Mouse (Mus musculus): ENCODE measurements around the gene Ano4. TPM values are rescaled to one million over a fixed set of nuclear protein-coding genes. Genes with fewer than 3 reads are reported as not detected.

Gene Ano4
- polyA plus RNA-seq, 1 experiment from 2014 or later, result 1.1 TPM

- H3K36me3 ChIP-seq (ENCODE audit: control insufficient read depth, insufficient read depth, low read length), result no peaks in the 10 kb centered on the region
- no peak overlapping the region for H3K9ac ChIP-seq (ENCODE audit: low read length)
- DNase-seq (ENCODE audit: low spot score), result peak; percentile 54
- ATAC-seq (replicated peaks; ENCODE audit: low FRiP score), result no peak
- WGBS, result 26% methylated on average over 8 of the region's 8 CpGs
- no peak overlapping the region for H3K4me2 ChIP-seq (ENCODE audit: low read depth, low read length, severe bottlenecking)
- no peak overlapping the region for H3K4me3 ChIP-seq (ENCODE audit: low read depth, low read length)
- no peak overlapping the region for H3K27ac ChIP-seq (ENCODE audit: low read depth, low read length)
- H3K4me1 ChIP-seq (replicated peaks; ENCODE audit: control insufficient read depth, insufficient read depth, low read length), result no peaks in the 10 kb centered on the region
- H3K9me3 ChIP-seq (ENCODE audit: control insufficient read depth, low read length), result no peaks in the 10 kb centered on the region
- no peaks in the 10 kb centered on the region for H3K27me3 ChIP-seq (ENCODE audit: control insufficient read depth, insufficient read depth, low read length)
Measured at GRCm38 (mm10) chr10:88983444-88983843, 361.1 kb downstream of the Ano4 start.

- H3K27me3 ChIP-seq (ENCODE audit: control insufficient read depth, insufficient read depth, low read length), result no peaks in the 10 kb centered on the region
- no peak overlapping the region for H3K4me3 ChIP-seq (ENCODE audit: low read depth, low read length)
- ATAC-seq (replicated peaks; ENCODE audit: low FRiP score), result no peak
- H3K4me2 ChIP-seq (ENCODE audit: low read depth, low read length, severe bottlenecking), result no peak overlapping the region
- DNase-seq (ENCODE audit: low spot score), result no peak
- no peaks in the 10 kb centered on the region for H3K36me3 ChIP-seq (ENCODE audit: control insufficient read depth, insufficient read depth, low read length)
- WGBS, result 85% methylated on average over 4 of the region's 4 CpGs
- H3K27ac ChIP-seq (ENCODE audit: low read depth, low read length), result no peak overlapping the region
- H3K4me1 ChIP-seq (replicated peaks; ENCODE audit: control insufficient read depth, insufficient read depth, low read length), result no peaks in the 10 kb centered on the region
- no peaks in the 10 kb centered on the region for H3K9me3 ChIP-seq (ENCODE audit: control insufficient read depth, low read length)
- no peak overlapping the region for H3K9ac ChIP-seq (ENCODE audit: low read length)
Measured at GRCm38 (mm10) chr10:88979451-88979850, 365.1 kb downstream of the Ano4 start.

GRCm38 (mm10) chr10:88978932-88979331 is 365.6 kb downstream of the Ano4 start:
- no peak overlapping the region for H3K9ac ChIP-seq (ENCODE audit: low read length)
- no peaks in the 10 kb centered on the region for H3K27me3 ChIP-seq (ENCODE audit: control insufficient read depth, insufficient read depth, low read length)
- H3K36me3 ChIP-seq (ENCODE audit: control insufficient read depth, insufficient read depth, low read length), result no peaks in the 10 kb centered on the region
- H3K4me3 ChIP-seq (ENCODE audit: low read depth, low read length), result no peak overlapping the region
- WGBS, result 80% methylated on average over 6 of the region's 6 CpGs
- H3K27ac ChIP-seq (ENCODE audit: low read depth, low read length), result no peak overlapping the region
- H3K4me2 ChIP-seq (ENCODE audit: low read depth, low read length, severe bottlenecking), result no peak overlapping the region
- H3K9me3 ChIP-seq (ENCODE audit: control insufficient read depth, low read length), result no peaks in the 10 kb centered on the region
- ATAC-seq (replicated peaks; ENCODE audit: low FRiP score) (0 out of 2 replicates have a peak, but pooled peaks have one; percentile 39), DNase-seq (ENCODE audit: low spot score) (no peak)
- H3K4me1 ChIP-seq (replicated peaks; ENCODE audit: control insufficient read depth, insufficient read depth, low read length), result no peaks in the 10 kb centered on the region

- H3K9ac ChIP-seq (ENCODE audit: low read length), result no peak overlapping the region
- H3K36me3 ChIP-seq (ENCODE audit: control insufficient read depth, insufficient read depth, low read length), result no peaks in the 10 kb centered on the region
- WGBS, result 87% methylated on average over 7 of the region's 7 CpGs
- no peak overlapping the region for H3K4me2 ChIP-seq (ENCODE audit: low read depth, low read length, severe bottlenecking)
- no peak for ATAC-seq (replicated peaks; ENCODE audit: low FRiP score)
- H3K27me3 ChIP-seq (ENCODE audit: control insufficient read depth, insufficient read depth, low read length), result no peaks in the 10 kb centered on the region
- DNase-seq (ENCODE audit: low spot score), result no peak
- H3K4me1 ChIP-seq (replicated peaks; ENCODE audit: control insufficient read depth, insufficient read depth, low read length), result no peaks in the 10 kb centered on the region
- no peaks in the 10 kb centered on the region for H3K9me3 ChIP-seq (ENCODE audit: control insufficient read depth, low read length)
- no peak overlapping the region for H3K4me3 ChIP-seq (ENCODE audit: low read depth, low read length)
- H3K27ac ChIP-seq (ENCODE audit: low read depth, low read length), result no peak overlapping the region
Measured at GRCm38 (mm10) chr10:88970951-88971725, 373.4 kb downstream of the Ano4 start.

GRCm38 (mm10) chr10:88968586-88968985 is 376.0 kb downstream of the Ano4 start:
- DNase-seq (ENCODE audit: low spot score) (no peak), ATAC-seq (replicated peaks; ENCODE audit: low FRiP score) (no peak)
- no peaks in the 10 kb centered on the region for H3K9me3 ChIP-seq (ENCODE audit: control insufficient read depth, low read length)
- no peaks in the 10 kb centered on the region for H3K27me3 ChIP-seq (ENCODE audit: control insufficient read depth, insufficient read depth, low read length)
- no peaks in the 10 kb centered on the region for H3K36me3 ChIP-seq (ENCODE audit: control insufficient read depth, insufficient read depth, low read length)
- no peak overlapping the region for H3K9ac ChIP-seq (ENCODE audit: low read length)
- no peaks in the 10 kb centered on the region for H3K4me1 ChIP-seq (replicated peaks; ENCODE audit: control insufficient read depth, insufficient read depth, low read length)
- 87% methylated on average over 5 of the region's 5 CpGs for WGBS
- no peak overlapping the region for H3K27ac ChIP-seq (ENCODE audit: low read depth, low read length)
- no peak overlapping the region for H3K4me3 ChIP-seq (ENCODE audit: low read depth, low read length)
- no peak overlapping the region for H3K4me2 ChIP-seq (ENCODE audit: low read depth, low read length, severe bottlenecking)

GRCm38 (mm10) chr10:88960791-88961190 is 383.8 kb downstream of the Ano4 start:
- no peak for ATAC-seq (replicated peaks; ENCODE audit: low FRiP score)
- no peak overlapping the region for H3K27ac ChIP-seq (ENCODE audit: low read depth, low read length)
- no peaks in the 10 kb centered on the region for H3K4me1 ChIP-seq (replicated peaks; ENCODE audit: control insufficient read depth, insufficient read depth, low read length)
- no peaks in the 10 kb centered on the region for H3K9me3 ChIP-seq (ENCODE audit: control insufficient read depth, low read length)
- DNase-seq (ENCODE audit: low spot score), result no peak
- no peak overlapping the region for H3K4me2 ChIP-seq (ENCODE audit: low read depth, low read length, severe bottlenecking)
- H3K9ac ChIP-seq (ENCODE audit: low read length), result no peak overlapping the region
- WGBS, result 85% methylated on average over 5 of the region's 5 CpGs
- no peaks in the 10 kb centered on the region for H3K36me3 ChIP-seq (ENCODE audit: control insufficient read depth, insufficient read depth, low read length)
- H3K4me3 ChIP-seq (ENCODE audit: low read depth, low read length), result no peak overlapping the region
- H3K27me3 ChIP-seq (ENCODE audit: control insufficient read depth, insufficient read depth, low read length), result no peaks in the 10 kb centered on the region

- no peak for ATAC-seq (replicated peaks; ENCODE audit: low FRiP score)
- WGBS, result 85% methylated on average over 4 of the region's 4 CpGs
- Histone ChIP-seq H3K36me3 (ENCODE audit: control insufficient read depth, insufficient read depth, low read length) (no peaks in the 10 kb centered on the region), H3K4me1 (replicated peaks; ENCODE audit: control insufficient read depth, insufficient read depth, low read length) (no peaks in the 10 kb centered on the region), H3K27ac (ENCODE audit: low read depth, low read length) (no peak overlapping the region), H3K4me2 (ENCODE audit: low read depth, low read length, severe bottlenecking) (no peak overlapping the region), H3K9me3 (ENCODE audit: control insufficient read depth, low read length) (no peaks in the 10 kb centered on the region), H3K27me3 (ENCODE audit: control insufficient read depth, insufficient read depth, low read length) (no peaks in the 10 kb centered on the region), H3K9ac (ENCODE audit: low read length) (no peak overlapping the region), H3K4me3 (ENCODE audit: low read depth, low read length) (no peak overlapping the region)
- no peak for DNase-seq (ENCODE audit: low spot score)
Measured at GRCm38 (mm10) chr10:88950297-88950653, 394.3 kb downstream of the Ano4 start.

GRCm38 (mm10) chr10:88949649-88950296 is 394.8 kb downstream of the Ano4 start:
- Histone ChIP-seq H3K27ac (ENCODE audit: low read depth, low read length) (no peak overlapping the region), H3K9ac (ENCODE audit: low read length) (no peak overlapping the region), H3K4me3 (ENCODE audit: low read depth, low read length) (no peak overlapping the region), H3K4me1 (replicated peaks; ENCODE audit: control insufficient read depth, insufficient read depth, low read length) (no peaks in the 10 kb centered on the region), H3K4me2 (ENCODE audit: low read depth, low read length, severe bottlenecking) (no peak overlapping the region), H3K9me3 (ENCODE audit: control insufficient read depth, low read length) (no peaks in the 10 kb centered on the region), H3K27me3 (ENCODE audit: control insufficient read depth, insufficient read depth, low read length) (no peaks in the 10 kb centered on the region), H3K36me3 (ENCODE audit: control insufficient read depth, insufficient read depth, low read length) (no peaks in the 10 kb centered on the region)
- ATAC-seq (replicated peaks; ENCODE audit: low FRiP score) (no peak), DNase-seq (ENCODE audit: low spot score) (no peak)
- WGBS, result 93% methylated on average over 12 of the region's 12 CpGs

Data from forebrain, embryonic 11.5 days (tissue).